Mouse (Mus musculus) small intestine, adult 2 months (tissue): ENCODE results near the gene Tjp2.

ENCODE experiments used
- CTCF ChIP-seq: fragments of 200-500 bp; IDR thresholded peaks from 2 replicates; pipeline ENCODE4 v1.5.1; 2012; ENCODE audit warnings: low read depth, mild to moderate bottlenecking, control low read depth, inconsistent platforms, low read length, moderate library complexity, mixed read lengths; ENCODE audit not compliant: insufficient replicate concordance, insufficient read length; ENCODE audit errors: extremely low read depth
- POLR2A ChIP-seq: fragments of 200-500 bp; IDR thresholded peaks from 2 replicates; pipeline ENCODE4 v1.6.1; 2012; ENCODE audit warnings: low read depth, mild to moderate bottlenecking, control low read depth, inconsistent platforms, low read length, moderate library complexity

GRCm38 (mm10) chr19:24173608-24174523 is 51.0 kb downstream of the Tjp2 start:
- TF ChIP-seq POLR2A (no peak), CTCF (no peak)
